Mouse (Mus musculus): ENCODE measurements around the gene Nrp2. TPM values are rescaled to one million over a fixed set of nuclear protein-coding genes. Genes with fewer than 3 reads are reported as not detected.

Gene Nrp2
- polyA plus RNA-seq, 1 experiment, result 43.2 TPM

DNA sequence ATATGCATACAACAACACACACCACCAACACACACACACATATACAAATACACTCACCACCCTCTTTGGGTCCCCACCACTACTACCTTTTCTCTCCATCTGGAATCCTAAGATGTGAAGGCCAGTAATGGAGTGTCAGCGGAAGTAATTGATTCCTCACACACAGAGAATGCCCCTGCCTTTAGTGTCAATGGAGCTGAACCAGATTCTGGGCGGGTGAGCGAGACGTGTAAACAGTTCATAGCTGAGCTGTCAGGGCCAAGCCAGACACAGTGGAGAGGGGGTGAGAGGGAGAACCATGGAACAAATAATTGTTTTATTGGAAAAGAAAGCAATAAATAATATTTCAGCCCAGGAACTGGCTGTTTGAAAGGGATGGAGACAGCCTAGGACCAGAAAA lies 24.1 kb downstream of the Nrp2 start:
- Histone ChIP-seq H3K4me3 (ENCODE audit: insufficient read depth, low read depth, low read length) (no peak overlapping the region), H3K27ac (replicated peaks; ENCODE audit: low read depth, low read length) (0 out of 2 replicates have a peak overlapping the region, but pooled peaks have one; percentile 5), H3K4me1 (ENCODE audit: control insufficient read depth, insufficient read depth, insufficient read length, low read length) (peaks cover 55% of the 10 kb centered on the region)

GRCm38 (mm10) chr1:62728421-62728820 lies 25.3 kb downstream of the Nrp2 start:
- no peak overlapping the region for H3K4me3 ChIP-seq (ENCODE audit: insufficient read depth, low read depth, low read length)
- H3K27ac ChIP-seq (replicated peaks; ENCODE audit: low read depth, low read length), result peak overlapping the region; percentile 67
- H3K4me1 ChIP-seq (ENCODE audit: control insufficient read depth, insufficient read depth, insufficient read length, low read length), result peaks cover 56% of the 10 kb centered on the region

GRCm38 (mm10) chr1:62728926-62729325 lies 25.8 kb downstream of the Nrp2 start:
- Histone ChIP-seq H3K4me3 (ENCODE audit: insufficient read depth, low read depth, low read length) (0 out of 2 replicates have a peak overlapping the region, but pooled peaks have one; percentile 7), H3K4me1 (ENCODE audit: control insufficient read depth, insufficient read depth, insufficient read length, low read length) (peaks cover 53% of the 10 kb centered on the region), H3K27ac (replicated peaks; ENCODE audit: low read depth, low read length) (peak overlapping the region; percentile 67)

DNA sequence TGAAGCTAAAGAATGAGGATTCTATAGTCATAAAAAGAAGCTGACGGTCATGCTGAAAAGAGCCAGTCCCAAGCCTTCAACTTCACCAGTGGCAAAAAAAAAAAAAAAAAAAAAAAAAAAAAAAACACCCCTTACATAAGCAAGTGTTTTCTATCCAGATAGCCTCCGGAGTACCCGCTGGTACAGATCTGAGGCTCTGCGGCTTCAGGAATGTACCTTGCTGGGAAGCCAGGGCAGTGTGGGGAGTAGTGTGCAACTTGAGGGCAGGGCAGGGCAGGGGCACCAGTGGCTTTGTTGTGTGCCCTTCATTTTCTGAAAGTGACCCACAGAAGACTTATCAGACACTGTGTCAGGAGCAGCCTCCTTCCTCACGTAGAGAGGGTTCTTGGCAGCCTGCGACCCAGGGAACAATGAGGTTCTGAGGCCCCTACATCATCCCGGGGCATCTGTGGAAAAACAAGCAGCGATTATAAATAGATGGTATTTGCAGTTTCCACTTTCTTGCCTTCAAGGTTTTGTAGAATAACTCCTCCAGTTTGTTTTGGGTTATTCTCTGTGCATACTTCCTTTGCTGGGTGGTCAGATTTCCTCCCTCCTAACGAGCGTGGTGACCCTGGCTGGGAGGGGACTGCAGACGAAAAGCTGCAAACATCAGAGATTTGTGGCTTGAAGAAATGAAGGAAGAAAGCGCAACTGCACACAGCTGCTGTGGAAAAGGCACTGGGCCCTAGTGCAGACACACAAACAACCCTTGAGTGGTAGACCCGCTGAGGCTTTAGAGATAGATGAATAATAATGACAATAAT lies 26.5 kb downstream of the Nrp2 start:
- H3K4me1 ChIP-seq (ENCODE audit: control insufficient read depth, insufficient read depth, insufficient read length, low read length), result peaks cover 55% of the 10 kb centered on the region
- H3K4me3 ChIP-seq (ENCODE audit: insufficient read depth, low read depth, low read length), result 0 out of 2 replicates have a peak overlapping the region, but pooled peaks have one; percentile 7
- H3K27ac ChIP-seq (replicated peaks; ENCODE audit: low read depth, low read length), result peak overlapping the region; percentile 67

DNA sequence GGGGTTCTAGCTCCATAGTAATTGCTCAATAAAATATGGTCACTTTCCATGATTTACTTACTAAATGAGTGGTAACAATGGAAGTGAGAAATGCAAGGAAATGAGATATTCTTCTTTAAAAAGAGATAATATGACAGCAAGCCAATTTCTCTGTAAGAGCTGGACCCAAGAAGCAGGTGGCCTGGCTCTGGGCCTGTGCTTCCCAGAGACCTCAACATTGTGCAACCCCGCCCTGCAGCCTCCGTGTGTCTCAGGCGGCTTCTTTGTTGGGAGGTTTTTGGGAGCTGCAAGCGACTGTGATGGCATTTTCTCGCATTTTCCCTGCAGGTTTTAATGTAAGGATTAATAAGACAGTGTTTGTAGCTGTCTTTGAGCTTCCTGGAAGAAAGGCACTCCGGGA lies 29.0 kb downstream of the Nrp2 start:
- Histone ChIP-seq H3K4me1 (ENCODE audit: control insufficient read depth, insufficient read depth, insufficient read length, low read length) (peaks cover 54% of the 10 kb centered on the region), H3K27ac (replicated peaks; ENCODE audit: low read depth, low read length) (no peak overlapping the region)

DNA sequence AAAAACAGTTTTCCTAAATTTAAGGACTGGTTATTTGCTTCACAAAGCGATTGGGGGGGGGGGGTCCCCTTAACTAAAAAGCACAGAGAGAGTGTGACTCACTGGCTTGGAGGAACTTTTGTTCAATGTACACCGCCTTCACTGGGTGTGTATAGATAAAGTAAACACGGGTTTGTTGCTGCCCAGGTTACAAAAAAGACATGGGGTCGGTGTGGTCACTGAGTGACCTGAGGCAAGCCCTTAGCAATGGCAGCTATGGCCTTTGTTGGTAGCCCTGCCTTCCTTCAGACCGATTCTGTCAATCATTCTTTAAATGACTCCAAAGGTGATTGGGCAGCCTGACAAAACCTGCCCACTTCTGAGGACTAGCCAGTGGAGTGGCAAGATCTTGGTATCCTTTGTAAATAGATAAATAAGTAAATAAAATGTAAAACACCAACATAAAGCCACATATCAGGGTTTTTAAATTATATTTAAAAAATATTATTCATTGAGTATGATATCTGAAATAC lies 31.4 kb downstream of the Nrp2 start:
- Histone ChIP-seq H3K4me1 (ENCODE audit: control insufficient read depth, insufficient read depth, insufficient read length, low read length) (peaks cover 45% of the 10 kb centered on the region), H3K4me3 (ENCODE audit: insufficient read depth, low read depth, low read length) (no peak overlapping the region), H3K27ac (replicated peaks; ENCODE audit: low read depth, low read length) (no peak overlapping the region)

More for the DNA sequence above, 29.0 kb downstream of the Nrp2 start:
- no peak overlapping the region for H3K4me3 ChIP-seq (ENCODE audit: insufficient read depth, low read depth, low read length)

DNA sequence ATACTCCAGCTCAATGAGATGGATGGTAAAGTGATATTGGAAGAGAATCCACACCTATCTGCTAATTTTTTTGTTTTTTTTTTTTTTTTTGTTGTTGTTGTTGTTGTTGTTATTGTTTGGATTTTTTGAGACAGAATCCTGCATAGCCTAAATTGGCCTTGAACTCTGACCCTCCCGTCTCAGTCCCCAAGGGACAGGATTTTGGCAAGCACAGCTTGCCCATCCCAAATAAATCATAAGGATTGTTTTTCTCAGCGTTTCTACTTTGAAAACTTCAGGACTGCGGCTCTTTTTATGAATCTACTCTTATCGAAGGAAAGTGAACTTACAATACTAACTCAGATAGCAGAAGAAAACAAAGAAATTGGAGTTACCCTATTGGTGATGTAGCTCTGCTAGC lies 31.9 kb downstream of the Nrp2 start:
- no peak overlapping the region for H3K4me3 ChIP-seq (ENCODE audit: insufficient read depth, low read depth, low read length)
- H3K4me1 ChIP-seq (ENCODE audit: control insufficient read depth, insufficient read depth, insufficient read length, low read length), result peaks cover 40% of the 10 kb centered on the region

DNA sequence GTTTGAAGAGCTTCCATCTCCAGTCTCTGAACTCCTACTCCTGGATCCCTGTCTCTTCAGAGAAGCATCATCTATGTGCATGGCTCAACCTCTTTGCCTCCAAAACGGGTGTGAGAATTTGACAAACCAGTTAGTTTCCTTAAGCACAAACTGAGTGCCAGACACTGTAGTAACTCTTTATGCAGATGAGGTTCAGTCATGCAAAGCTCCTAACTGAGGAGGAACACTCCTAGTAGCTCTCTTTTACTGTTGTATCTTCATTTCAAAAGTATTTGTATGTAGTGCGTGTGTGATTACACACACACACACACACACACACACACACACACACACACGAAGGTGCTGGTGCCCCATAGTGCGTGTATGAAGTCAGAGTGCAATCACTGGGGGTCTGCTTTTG lies 32.8 kb downstream of the Nrp2 start:
- Histone ChIP-seq H3K4me3 (ENCODE audit: insufficient read depth, low read depth, low read length) (no peak overlapping the region), H3K4me1 (ENCODE audit: control insufficient read depth, insufficient read depth, insufficient read length, low read length) (peaks cover 39% of the 10 kb centered on the region), H3K27ac (replicated peaks; ENCODE audit: low read depth, low read length) (peak overlapping the region; percentile 21; the same call in 1 of the 2 replicates)

More for the DNA sequence above, 31.9 kb downstream of the Nrp2 start:
- no peak overlapping the region for H3K27ac ChIP-seq (replicated peaks; ENCODE audit: low read depth, low read length)

GRCm38 (mm10) chr1:62736455-62737012 lies 33.4 kb downstream of the Nrp2 start:
- Histone ChIP-seq H3K4me1 (ENCODE audit: control insufficient read depth, insufficient read depth, insufficient read length, low read length) (peaks cover 41% of the 10 kb centered on the region), H3K4me3 (ENCODE audit: insufficient read depth, low read depth, low read length) (no peak overlapping the region), H3K27ac (replicated peaks; ENCODE audit: low read depth, low read length) (peak overlapping the region; percentile 21; the same call in 1 of the 2 replicates)

DNA sequence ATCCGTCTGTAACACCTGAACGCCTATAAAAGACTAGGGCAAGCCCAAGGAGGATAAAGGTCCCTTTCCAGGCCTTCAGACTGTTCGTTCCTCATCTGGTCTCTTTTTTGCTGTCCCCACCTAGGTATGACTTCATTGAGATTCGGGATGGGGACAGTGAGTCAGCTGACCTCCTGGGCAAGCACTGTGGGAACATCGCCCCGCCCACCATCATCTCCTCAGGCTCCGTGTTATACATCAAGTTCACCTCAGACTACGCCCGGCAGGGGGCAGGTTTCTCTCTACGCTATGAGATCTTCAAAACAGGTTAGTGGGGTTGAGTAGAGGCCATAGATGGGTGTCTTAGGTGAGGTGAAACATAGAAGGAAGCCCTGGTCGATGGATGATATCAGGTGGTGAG lies 35.1 kb downstream of the Nrp2 start:
- H3K27ac ChIP-seq (replicated peaks; ENCODE audit: low read depth, low read length), result no peak overlapping the region
- no peak overlapping the region for H3K4me3 ChIP-seq (ENCODE audit: insufficient read depth, low read depth, low read length)
- peaks cover 42% of the 10 kb centered on the region for H3K4me1 ChIP-seq (ENCODE audit: control insufficient read depth, insufficient read depth, insufficient read length, low read length)

GRCm38 (mm10) chr1:62742092-62742491 lies 39.0 kb downstream of the Nrp2 start:
- Histone ChIP-seq H3K4me1 (ENCODE audit: control insufficient read depth, insufficient read depth, insufficient read length, low read length) (peaks cover 32% of the 10 kb centered on the region), H3K27ac (replicated peaks; ENCODE audit: low read depth, low read length) (peak overlapping the region; percentile 27; the same call in 1 of the 2 replicates), H3K4me3 (ENCODE audit: insufficient read depth, low read depth, low read length) (no peak overlapping the region)

DNA sequence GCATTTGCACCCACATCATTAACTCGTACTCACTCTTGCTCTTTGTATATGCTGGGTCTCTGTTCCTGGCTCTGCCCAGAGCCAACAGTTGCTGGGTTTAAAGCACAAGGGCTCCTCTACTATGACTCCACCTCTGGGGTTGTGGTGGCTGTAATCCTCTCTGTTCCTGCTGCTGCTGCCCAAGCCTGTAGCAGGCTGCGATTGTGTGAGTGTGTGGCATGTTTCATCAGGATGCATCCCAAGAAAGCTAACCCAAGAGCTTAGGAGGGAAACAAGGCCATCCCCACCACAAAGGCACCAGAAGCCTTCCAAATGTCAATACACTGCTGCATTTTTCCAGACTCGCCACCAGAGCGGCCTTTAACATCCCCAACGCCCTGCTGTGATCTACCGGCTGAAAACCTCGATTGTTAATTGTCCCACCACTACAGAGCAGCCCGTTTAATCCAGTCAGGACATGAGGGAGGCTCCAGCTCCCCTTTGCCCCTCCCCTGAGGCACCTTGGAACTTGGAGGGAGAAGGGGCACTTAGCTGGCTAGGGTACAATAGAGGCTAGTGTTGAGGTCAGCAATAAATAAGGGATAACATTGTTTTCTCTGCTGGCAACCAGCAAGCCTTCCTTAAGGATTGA lies 40.1 kb downstream of the Nrp2 start:
- Histone ChIP-seq H3K27ac (replicated peaks; ENCODE audit: low read depth, low read length) (peak overlapping the region; percentile 32; the same call in 1 of the 2 replicates), H3K4me1 (ENCODE audit: control insufficient read depth, insufficient read depth, insufficient read length, low read length) (peaks cover 34% of the 10 kb centered on the region), H3K4me3 (ENCODE audit: insufficient read depth, low read depth, low read length) (no peak overlapping the region)

DNA sequence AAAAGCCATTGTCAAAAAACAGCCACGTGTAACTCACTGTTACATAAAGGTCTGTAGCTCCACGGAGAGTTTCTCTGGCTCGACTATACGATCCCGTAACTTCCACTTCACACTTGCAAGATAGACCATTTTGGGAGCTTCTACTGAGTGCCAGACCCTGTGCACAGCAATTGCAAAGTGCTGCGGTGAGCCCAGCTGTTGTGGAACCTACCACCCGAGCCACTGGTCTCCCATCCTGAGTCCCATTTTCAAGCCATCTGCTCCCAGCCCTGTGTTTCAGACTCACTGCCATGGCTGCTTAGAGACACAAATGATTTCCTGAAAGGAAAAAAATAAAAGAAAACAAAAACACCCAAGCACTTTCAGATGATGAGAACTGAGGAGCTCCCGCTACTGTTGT lies 42.8 kb downstream of the Nrp2 start:
- Histone ChIP-seq H3K27ac (replicated peaks; ENCODE audit: low read depth, low read length) (no peak overlapping the region), H3K4me3 (ENCODE audit: insufficient read depth, low read depth, low read length) (no peak overlapping the region), H3K4me1 (ENCODE audit: control insufficient read depth, insufficient read depth, insufficient read length, low read length) (peaks cover 55% of the 10 kb centered on the region)

GRCm38 (mm10) chr1:62747421-62748111 lies 44.5 kb downstream of the Nrp2 start:
- H3K4me1 ChIP-seq (ENCODE audit: control insufficient read depth, insufficient read depth, insufficient read length, low read length), result peaks cover 57% of the 10 kb centered on the region
- H3K4me3 ChIP-seq (ENCODE audit: insufficient read depth, low read depth, low read length), result no peak overlapping the region
- H3K27ac ChIP-seq (replicated peaks; ENCODE audit: low read depth, low read length), result peak overlapping the region; percentile 87

DNA sequence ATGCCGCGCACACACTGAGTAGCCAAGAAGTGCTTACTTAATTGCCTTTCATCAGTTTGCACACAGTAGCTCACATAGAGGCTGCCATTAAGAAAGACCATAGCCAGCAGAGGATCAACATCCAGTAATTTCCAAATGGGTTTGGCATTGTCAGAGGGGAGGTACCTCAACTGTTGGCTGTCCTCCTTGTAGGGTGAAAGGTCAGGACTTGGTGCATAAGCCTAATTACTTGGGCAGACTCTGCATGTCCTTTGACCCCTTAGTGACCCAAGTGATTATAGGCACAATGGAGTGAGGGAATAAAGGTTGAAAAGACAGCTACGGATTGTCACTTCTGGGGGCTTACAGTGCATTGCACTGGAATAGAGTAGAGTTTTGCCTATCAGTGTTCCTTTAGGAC lies 45.3 kb downstream of the Nrp2 start:
- Histone ChIP-seq H3K4me1 (ENCODE audit: control insufficient read depth, insufficient read depth, insufficient read length, low read length) (peaks cover 58% of the 10 kb centered on the region), H3K4me3 (ENCODE audit: insufficient read depth, low read depth, low read length) (no peak overlapping the region), H3K27ac (replicated peaks; ENCODE audit: low read depth, low read length) (peak overlapping the region; percentile 87)

Data from brown adipose tissue, adult 24 weeks (tissue).